Mouse (Mus musculus) hindbrain, embryonic 10.5 days (tissue): ENCODE measurements around the gene Lgr4. TPM values are rescaled to one million over a fixed set of nuclear protein-coding genes. Genes with fewer than 3 reads are reported as not detected.
"Not testable (repeated sequence)": the region's sequence is repeated elsewhere in the genome, so short reads cannot be mapped to it uniquely, and the experiment has no call there.

Source experiments
- DNase-seq: peaks from one replicate; pipeline ENCODE4 v3.0.0-alpha.2; 2017; ENCODE audit warnings: low spot score
- H3K27ac ChIP-seq: fragments of 300-500 bp; sonication (generic); 2 replicates; pipeline ENCODE4 v1.5.1; 2016; ENCODE audit warnings: mild to moderate bottlenecking, moderate library complexity
- H3K27me3 ChIP-seq: fragments of 300-500 bp; sonication (generic); 2 replicates; pipeline ENCODE4 v1.6.1; 2016; ENCODE audit warnings: mild to moderate bottlenecking; ENCODE audit not compliant: poor library complexity, insufficient read depth, severe bottlenecking
- H3K36me3 ChIP-seq: fragments of 300-500 bp; sonication (generic); 2 replicates; pipeline ENCODE4 v1.6.1; 2016; ENCODE audit warnings: mild to moderate bottlenecking, moderate library complexity
- H3K4me1 ChIP-seq: fragments of 300-500 bp; sonication (generic); replicated peaks from 2 replicates; pipeline ENCODE4 v1.6.1; 2016; ENCODE audit warnings: mild to moderate bottlenecking
- H3K4me3 ChIP-seq: fragments of 300-500 bp; sonication (generic); 2 replicates; pipeline ENCODE4 v1.5.1; 2016; ENCODE audit warnings: mild to moderate bottlenecking, moderate library complexity
- H3K9me3 ChIP-seq: fragments of 300-500 bp; sonication (generic); 2 replicates; pipeline ENCODE4 v1.6.1; 2016; ENCODE audit warnings: mild to moderate bottlenecking, moderate library complexity
- WGBS: fragments of 180-500 bp; shearing (Covaris S2); methylation state at CpG from one replicate; pipeline ENCODE4 v1.1.7; 2016; 5-methylcytosine and 5-hydroxymethylcytosine counted together
- polyA plus RNA-seq: library from polyadenylated mRNA; unstranded; fragments of >200 nt; fragmentation: Nextera tagmentation; extraction: Ambion mirVana; gene quantifications from 2 replicates; pipeline ENCODE4 v1.2.1, GENCODE M21; 2016

Gene Lgr4
- polyA plus RNA-seq: 13.0 TPM in 2 replicates

- H3K27ac ChIP-seq: peak within 1 kb of the TSS; percentile 98
- H3K27me3 ChIP-seq: no peaks in the 10 kb centered on the region
- no peaks in the 10 kb centered on the region for H3K9me3 ChIP-seq
- WGBS: under 1% methylated on average over 109 of the region's 111 CpGs
- peak; percentile 97 for DNase-seq
- peaks cover 45% of the 10 kb centered on the region for H3K4me1 ChIP-seq
- H3K4me3 ChIP-seq: peak within 1 kb of the TSS; percentile 94
- no peaks in the 10 kb centered on the region for H3K36me3 ChIP-seq
Observed at GRCm38 (mm10) chr2:109917496-109918413, at the start of gene Lgr4. Lgr4 (plus strand) TSS chr2:109917647.

- H3K4me1 ChIP-seq, H3K36me3 ChIP-seq, H3K27ac ChIP-seq, H3K4me3 ChIP-seq, H3K27me3 ChIP-seq, DNase-seq, H3K9me3 ChIP-seq: not testable (repeated sequence)
- WGBS: 83% methylated on average over 4 of the region's 4 CpGs
Observed at GRCm38 (mm10) chr2:109879429-109879828, 38.0 kb upstream of the Lgr4 start.

- no peaks in the 10 kb centered on the region for H3K27me3 ChIP-seq
- no peak for DNase-seq
- H3K36me3 ChIP-seq: no peaks in the 10 kb centered on the region
- no peak overlapping the region for H3K4me3 ChIP-seq
- no peaks in the 10 kb centered on the region for H3K4me1 ChIP-seq
- 56% methylated on average over 2 of the region's 2 CpGs for WGBS
- no peaks in the 10 kb centered on the region for H3K9me3 ChIP-seq
- H3K27ac ChIP-seq: no peak overlapping the region
Observed at GRCm38 (mm10) chr2:109881111-109881510, 36.3 kb upstream of the Lgr4 start.

GRCm38 (mm10) chr2:109881625-109882024 is 35.8 kb upstream of the Lgr4 start:
- Histone ChIP-seq H3K36me3 (no peaks in the 10 kb centered on the region), H3K9me3 (no peaks in the 10 kb centered on the region), H3K4me3 (no peak overlapping the region), H3K27ac (no peak overlapping the region), H3K27me3 (no peaks in the 10 kb centered on the region), H3K4me1 (no peaks in the 10 kb centered on the region)
- 62% methylated on average over 1 of the region's 1 CpGs for WGBS
- no peak for DNase-seq

- WGBS: 80% methylated on average over 4 of the region's 4 CpGs
- Histone ChIP-seq H3K4me1 (no peaks in the 10 kb centered on the region), H3K4me3 (no peak overlapping the region), H3K27ac (no peak overlapping the region), H3K9me3 (no peaks in the 10 kb centered on the region), H3K27me3 (no peaks in the 10 kb centered on the region), H3K36me3 (no peaks in the 10 kb centered on the region)
- no peak for DNase-seq
Observed at GRCm38 (mm10) chr2:109884106-109884505, 33.3 kb upstream of the Lgr4 start.

- Histone ChIP-seq H3K4me1 (no peaks in the 10 kb centered on the region), H3K36me3 (no peaks in the 10 kb centered on the region), H3K4me3 (no peak overlapping the region), H3K27me3 (no peaks in the 10 kb centered on the region), H3K27ac (no peak overlapping the region), H3K9me3 (no peaks in the 10 kb centered on the region)
- whole genome bisulfite sequencing: 65% methylated on average over 4 of the region's 4 CpGs
- no peak for DNase-seq
Observed at GRCm38 (mm10) chr2:109884507-109884906, 32.9 kb upstream of the Lgr4 start.

GRCm38 (mm10) chr2:109890068-109890467 is 27.4 kb upstream of the Lgr4 start:
- peak overlapping the region; percentile 98 for H3K27ac ChIP-seq
- H3K9me3 ChIP-seq: 0 out of 2 replicates have a peak, but pooled peaks cover 2% of the 10 kb centered on the region
- H3K36me3 ChIP-seq: peaks cover 11% of the 10 kb centered on the region
- WGBS: 35% methylated on average over 4 of the region's 4 CpGs
- no peak for DNase-seq
- peak overlapping the region; percentile 94 for H3K4me3 ChIP-seq
- H3K4me1 ChIP-seq: peaks cover 13% of the 10 kb centered on the region
- H3K27me3 ChIP-seq: no peaks in the 10 kb centered on the region

- Histone ChIP-seq H3K27me3 (no peaks in the 10 kb centered on the region), H3K27ac (peak within 1 kb of the TSS; percentile 98), H3K9me3 (0 out of 2 replicates have a peak, but pooled peaks cover 2% of the 10 kb centered on the region), H3K36me3 (peaks cover 16% of the 10 kb centered on the region), H3K4me1 (peaks cover 13% of the 10 kb centered on the region), H3K4me3 (peak within 1 kb of the TSS; percentile 94)
- under 1% methylated on average over 42 of the region's 42 CpGs for WGBS
- peak; percentile 97 for DNase-seq
Observed at GRCm38 (mm10) chr2:109890597-109890996, 26.9 kb upstream of the Lgr4 start, which contains the start of gene Lin7c. Lin7c (plus strand) TSS chr2:109890853.

- WGBS: under 1% methylated on average over 34 of the region's 34 CpGs
- Histone ChIP-seq H3K4me3 (peak overlapping the region; percentile 94), H3K27ac (peak overlapping the region; percentile 98), H3K9me3 (0 out of 2 replicates have a peak, but pooled peaks cover 2% of the 10 kb centered on the region), H3K4me1 (peaks cover 13% of the 10 kb centered on the region), H3K27me3 (no peaks in the 10 kb centered on the region), H3K36me3 (peaks cover 21% of the 10 kb centered on the region)
- DNase-seq: no peak
Observed at GRCm38 (mm10) chr2:109891031-109891430, 26.4 kb upstream of the Lgr4 start.

- Histone ChIP-seq H3K4me3 (peak overlapping the region; percentile 94), H3K27ac (peak overlapping the region; percentile 98), H3K27me3 (no peaks in the 10 kb centered on the region), H3K9me3 (0 out of 2 replicates have a peak, but pooled peaks cover 2% of the 10 kb centered on the region), H3K4me1 (peaks cover 13% of the 10 kb centered on the region), H3K36me3 (peaks cover 25% of the 10 kb centered on the region)
- no peak for DNase-seq
- 37% methylated on average over 4 of the region's 4 CpGs for WGBS
Observed at GRCm38 (mm10) chr2:109891471-109891870, 26.0 kb upstream of the Lgr4 start.

GRCm38 (mm10) chr2:109896311-109896710 is 21.1 kb upstream of the Lgr4 start:
- DNase-seq: no peak
- Histone ChIP-seq H3K27ac (no peak overlapping the region), H3K4me1 (peaks cover 13% of the 10 kb centered on the region), H3K9me3 (no peaks in the 10 kb centered on the region), H3K36me3 (peaks cover 72% of the 10 kb centered on the region), H3K27me3 (no peaks in the 10 kb centered on the region), H3K4me3 (no peak overlapping the region)
- WGBS: 89% methylated on average over 7 of the region's 7 CpGs

- Histone ChIP-seq H3K27ac (no peak overlapping the region), H3K9me3 (no peaks in the 10 kb centered on the region), H3K27me3 (no peaks in the 10 kb centered on the region), H3K36me3 (peaks cover 45% of the 10 kb centered on the region), H3K4me1 (no peaks in the 10 kb centered on the region), H3K4me3 (no peak overlapping the region)
- no peak for DNase-seq
- 81% methylated on average over 7 of the region's 7 CpGs for WGBS
Observed at GRCm38 (mm10) chr2:109902869-109903268, 14.6 kb upstream of the Lgr4 start.

- Histone ChIP-seq H3K9me3 (no peaks in the 10 kb centered on the region), H3K27me3 (no peaks in the 10 kb centered on the region), H3K36me3 (peaks cover 30% of the 10 kb centered on the region), H3K4me1 (no peaks in the 10 kb centered on the region), H3K4me3 (no peak overlapping the region), H3K27ac (no peak overlapping the region)
- peak; percentile 78 for DNase-seq
- 2% methylated on average over 7 of the region's 7 CpGs for WGBS
Observed at GRCm38 (mm10) chr2:109904171-109904821, 13.2 kb upstream of the Lgr4 start.
